Mouse (Mus musculus) kidney, adult 2 months (tissue): ENCODE measurements around the gene Mknk1. TPM values are rescaled to one million over a fixed set of nuclear protein-coding genes. Genes with fewer than 3 reads are reported as not detected.
A peak's percentile ranks its signal among the peaks of the same experiment; 100 is the strongest.

ENCODE experiments used
- DNase-seq: peaks from one replicate; pipeline ENCODE4 v3.0.0; 2021
- H3K27ac ChIP-seq: fragments of 200-500 bp; 2 replicates; pipeline ENCODE4 v1.5.1; 2012; ENCODE audit warnings: low read depth, low read length, control low read depth, inconsistent platforms; ENCODE audit not compliant: insufficient read depth
- H3K27me3 ChIP-seq: fragments of 200-500 bp; replicated peaks from 2 replicates; pipeline ENCODE4 v1.6.1; 2012; ENCODE audit warnings: mild to moderate bottlenecking, moderate library complexity, low read length, inconsistent platforms; ENCODE audit not compliant: control insufficient read depth, insufficient read depth
- H3K36me3 ChIP-seq: fragments of 200-500 bp; 2 replicates; pipeline ENCODE4 v1.6.1; 2012; ENCODE audit warnings: mild to moderate bottlenecking, moderate library complexity, low read length, inconsistent platforms; ENCODE audit not compliant: control insufficient read depth, insufficient read depth
- H3K4me1 ChIP-seq: fragments of 200-500 bp; 2 replicates; pipeline ENCODE4 v1.6.1; 2011; ENCODE audit warnings: low read length; ENCODE audit not compliant: control insufficient read depth, insufficient read depth
- H3K4me3 ChIP-seq: fragments of 200-500 bp; 2 replicates; pipeline ENCODE4 v1.5.1; 2011; ENCODE audit warnings: mild to moderate bottlenecking, low read depth, low read length, control low read depth; ENCODE audit not compliant: insufficient read depth
- CTCF ChIP-seq: fragments of 200-500 bp; conservative IDR thresholded peaks from 2 replicates; pipeline ENCODE4 v1.5.1; 2011; ENCODE audit warnings: low read depth, mild to moderate bottlenecking, control low read depth, low read length, moderate library complexity, mixed read lengths; ENCODE audit not compliant: insufficient read depth, insufficient read length
- POLR2A ChIP-seq: fragments of 200-500 bp; IDR thresholded peaks from one replicate; pipeline ENCODE4 v1.6.1; 2011; ENCODE audit warnings: low read depth, low read length, control low read depth
- whole genome bisulfite sequencing: fragments of 180-500 bp; shearing (Covaris S2); methylation state at CpG from one replicate; pipeline ENCODE4 v1.1.7; 2018; 5-methylcytosine and 5-hydroxymethylcytosine counted together
- polyA plus RNA-seq: library from polyadenylated mRNA; depleted of rRNA; stranded (reverse); fragments of >200 nt; gene quantifications from 2 replicates; pipeline ENCODE4 v1.2.3, GENCODE M21; 2012

Gene Mknk1
- polyA plus RNA-seq, 1 experiment, result 30.6 TPM

GRCm38 (mm10) chr4:115820944-115821343, 18.1 kb upstream of the Mknk1 start:
- no peaks in the 10 kb centered on the region for H3K36me3 ChIP-seq
- no peak overlapping the region for H3K4me3 ChIP-seq
- 65% methylated on average over 3 of the region's 3 CpGs for WGBS
- H3K27ac ChIP-seq, result no peak overlapping the region
- no peaks in the 10 kb centered on the region for H3K27me3 ChIP-seq
- TF ChIP-seq POLR2A (no peak), CTCF (no peak)
- H3K4me1 ChIP-seq, result no peaks in the 10 kb centered on the region
- DNase-seq, result no peak

GRCm38 (mm10) chr4:115821431-115821830, 17.6 kb upstream of the Mknk1 start:
- no peaks in the 10 kb centered on the region for H3K36me3 ChIP-seq
- H3K27ac ChIP-seq, result no peak overlapping the region
- H3K27me3 ChIP-seq, result no peaks in the 10 kb centered on the region
- TF ChIP-seq POLR2A (no peak), CTCF (no peak)
- no peaks in the 10 kb centered on the region for H3K4me1 ChIP-seq
- no peak overlapping the region for H3K4me3 ChIP-seq
- DNase-seq, result no peak

- Histone ChIP-seq H3K4me1 (no peaks in the 10 kb centered on the region), H3K4me3 (no peak overlapping the region), H3K27me3 (no peaks in the 10 kb centered on the region), H3K27ac (no peak overlapping the region), H3K36me3 (no peaks in the 10 kb centered on the region)
- TF ChIP-seq CTCF (no peak), POLR2A (no peak)
- 59% methylated on average over 3 of the region's 3 CpGs for WGBS
- peak; percentile 21 for DNase-seq
These were observed 17.1 kb upstream of the Mknk1 start for GRCm38 (mm10) chr4:115821928-115822327.

GRCm38 (mm10) chr4:115824178-115824577, 14.8 kb upstream of the Mknk1 start:
- Histone ChIP-seq H3K27ac (no peak overlapping the region), H3K4me3 (no peak overlapping the region), H3K27me3 (no peaks in the 10 kb centered on the region), H3K4me1 (no peaks in the 10 kb centered on the region), H3K36me3 (no peaks in the 10 kb centered on the region)
- WGBS, result 82% methylated on average over 2 of the region's 2 CpGs
- TF ChIP-seq CTCF, result no peak
- TF ChIP-seq POLR2A, result no peak
- DNase-seq, result no peak

GRCm38 (mm10) chr4:115825271-115825670, 13.7 kb upstream of the Mknk1 start:
- Histone ChIP-seq H3K4me3 (no peak overlapping the region), H3K27me3 (no peaks in the 10 kb centered on the region), H3K36me3 (no peaks in the 10 kb centered on the region), H3K4me1 (peaks cover 2% of the 10 kb centered on the region; the same call in 1 of the 2 replicates), H3K27ac (no peak overlapping the region)
- DNase-seq, result no peak
- 91% methylated on average over 2 of the region's 2 CpGs for WGBS
- TF ChIP-seq CTCF (no peak), POLR2A (no peak)

- WGBS, result 56% methylated on average over 3 of the region's 3 CpGs
- Histone ChIP-seq H3K27me3 (no peaks in the 10 kb centered on the region), H3K36me3 (no peaks in the 10 kb centered on the region; the same call in 1 of the 2 replicates), H3K4me1 (peaks cover 3% of the 10 kb centered on the region; the same call in 1 of the 2 replicates), H3K27ac (no peak overlapping the region), H3K4me3 (no peak overlapping the region)
- no peak for TF ChIP-seq POLR2A
- TF ChIP-seq CTCF, result no peak
- no peak for DNase-seq
These were observed 11.9 kb upstream of the Mknk1 start for GRCm38 (mm10) chr4:115827066-115827465.

- no peak for TF ChIP-seq POLR2A
- no peak for TF ChIP-seq CTCF
- no peak for DNase-seq
- Histone ChIP-seq H3K4me1 (peaks cover 3% of the 10 kb centered on the region; the same call in 1 of the 2 replicates), H3K27ac (0 out of 2 replicates have a peak overlapping the region, but pooled peaks have one; percentile 21), H3K4me3 (peak overlapping the region; percentile 85), H3K27me3 (no peaks in the 10 kb centered on the region), H3K36me3 (no peaks in the 10 kb centered on the region; the same call in 1 of the 2 replicates)
- WGBS, result 2% methylated on average over 4 of the region's 4 CpGs
These were observed 11.5 kb upstream of the Mknk1 start for GRCm38 (mm10) chr4:115827535-115827887.
